Mouse (Mus musculus): Measurements from ENCODE around the gene Evl. TPM values are rescaled to one million over a fixed set of nuclear protein-coding genes. Genes with fewer than 3 reads are reported as not detected.

The Evl gene
- total RNA-seq, 2 experiments from 2014 or later, result 38.1 to 38.9 TPM

DNA sequence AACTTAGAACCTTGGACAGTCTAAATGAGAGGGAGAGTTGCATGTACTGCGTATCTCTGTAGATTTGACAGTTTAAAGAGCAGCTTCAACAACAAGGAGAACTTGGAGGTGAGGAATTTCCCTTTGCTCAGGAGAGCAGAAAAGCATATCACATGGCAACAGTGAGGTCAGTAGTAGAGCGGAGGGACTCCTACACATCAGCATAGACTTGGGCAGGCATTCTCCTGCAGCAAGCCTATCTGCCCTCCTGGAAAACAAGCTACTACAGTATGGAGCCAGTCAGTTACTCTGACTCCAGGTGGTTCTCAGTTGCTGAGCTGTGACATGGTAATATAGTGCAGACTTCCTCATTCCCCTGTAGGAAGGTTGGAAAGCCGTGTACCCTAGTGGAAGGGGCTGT, 87.5 kb downstream of the Evl start:
- peak; percentile 22; the same call in 1 of the 2 replicates for ATAC-seq (replicated peaks; ENCODE audit: poor library complexity)

DNA sequence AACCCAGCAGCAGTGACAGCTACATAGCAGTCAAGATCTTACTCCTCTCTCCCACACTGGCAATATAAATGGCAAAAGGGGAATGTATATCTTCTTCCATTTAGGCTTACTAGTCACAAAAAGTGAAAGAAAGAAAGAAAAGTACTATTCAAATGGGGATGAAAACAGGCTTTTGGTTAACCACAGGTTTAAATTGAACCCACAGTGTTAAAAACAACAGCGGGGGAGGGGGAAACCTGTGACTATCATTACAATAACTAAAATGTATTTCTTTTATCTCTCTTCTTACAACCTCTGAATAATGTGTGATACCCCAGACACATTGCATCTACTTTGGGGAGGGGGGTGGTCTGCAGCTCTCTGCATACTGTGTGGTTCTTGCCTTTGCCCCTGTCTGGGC, 91.7 kb downstream of the Evl start:
- no peak for ATAC-seq (replicated peaks; ENCODE audit: poor library complexity)

DNA sequence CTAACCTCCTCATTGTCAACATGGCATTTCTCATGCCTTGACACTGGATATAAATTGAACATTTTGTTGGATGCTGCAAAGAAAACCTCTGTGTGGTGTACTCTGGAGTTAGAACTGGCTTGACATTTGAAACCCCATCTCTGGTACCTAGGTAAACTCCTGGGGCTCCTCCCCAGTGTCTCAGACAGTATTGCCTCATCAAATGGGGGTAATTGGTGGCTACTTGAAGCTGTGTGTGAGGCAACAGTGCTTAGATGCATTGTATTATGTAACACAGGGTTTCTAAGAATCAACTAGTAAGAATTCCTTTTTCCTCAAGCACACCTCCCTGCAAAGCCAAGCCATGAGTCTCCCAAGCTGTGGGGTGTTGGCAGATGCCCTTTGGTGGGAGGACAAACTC, 93.3 kb downstream of the Evl start:
- ATAC-seq (replicated peaks; ENCODE audit: poor library complexity), result peak; percentile 80

DNA sequence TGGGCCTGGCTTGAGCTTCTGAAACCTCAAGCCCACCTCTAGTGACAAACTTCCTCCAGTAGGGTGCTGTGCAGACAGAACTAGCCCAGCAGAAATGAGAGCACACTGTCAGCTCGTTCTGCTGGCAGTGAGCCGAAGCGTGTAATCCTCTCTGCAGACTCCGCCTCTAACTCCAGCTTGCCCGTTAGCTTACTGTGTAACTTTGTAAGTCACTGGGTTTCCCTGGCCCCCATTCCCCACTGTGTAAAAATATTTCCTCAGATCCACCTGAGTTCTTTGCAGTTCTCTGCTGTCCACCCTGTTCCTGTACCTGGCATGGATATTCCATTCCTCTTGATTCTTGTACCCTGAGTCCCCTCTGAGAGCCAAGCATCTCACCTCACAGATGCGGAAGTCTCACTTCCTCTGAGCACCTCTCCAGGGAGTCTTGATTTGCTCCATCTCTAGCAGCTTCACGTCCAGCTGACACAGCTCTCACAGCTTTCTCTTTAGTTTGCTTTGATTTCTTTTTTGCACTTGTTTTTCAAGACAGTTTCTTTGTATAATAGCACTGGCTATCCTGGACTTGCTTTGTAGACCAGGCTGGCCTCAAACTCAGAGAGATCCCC, 96.6 kb downstream of the Evl start:
- ATAC-seq (replicated peaks; ENCODE audit: poor library complexity), result 0 out of 2 replicates have a peak, but pooled peaks have one; percentile 16

DNA sequence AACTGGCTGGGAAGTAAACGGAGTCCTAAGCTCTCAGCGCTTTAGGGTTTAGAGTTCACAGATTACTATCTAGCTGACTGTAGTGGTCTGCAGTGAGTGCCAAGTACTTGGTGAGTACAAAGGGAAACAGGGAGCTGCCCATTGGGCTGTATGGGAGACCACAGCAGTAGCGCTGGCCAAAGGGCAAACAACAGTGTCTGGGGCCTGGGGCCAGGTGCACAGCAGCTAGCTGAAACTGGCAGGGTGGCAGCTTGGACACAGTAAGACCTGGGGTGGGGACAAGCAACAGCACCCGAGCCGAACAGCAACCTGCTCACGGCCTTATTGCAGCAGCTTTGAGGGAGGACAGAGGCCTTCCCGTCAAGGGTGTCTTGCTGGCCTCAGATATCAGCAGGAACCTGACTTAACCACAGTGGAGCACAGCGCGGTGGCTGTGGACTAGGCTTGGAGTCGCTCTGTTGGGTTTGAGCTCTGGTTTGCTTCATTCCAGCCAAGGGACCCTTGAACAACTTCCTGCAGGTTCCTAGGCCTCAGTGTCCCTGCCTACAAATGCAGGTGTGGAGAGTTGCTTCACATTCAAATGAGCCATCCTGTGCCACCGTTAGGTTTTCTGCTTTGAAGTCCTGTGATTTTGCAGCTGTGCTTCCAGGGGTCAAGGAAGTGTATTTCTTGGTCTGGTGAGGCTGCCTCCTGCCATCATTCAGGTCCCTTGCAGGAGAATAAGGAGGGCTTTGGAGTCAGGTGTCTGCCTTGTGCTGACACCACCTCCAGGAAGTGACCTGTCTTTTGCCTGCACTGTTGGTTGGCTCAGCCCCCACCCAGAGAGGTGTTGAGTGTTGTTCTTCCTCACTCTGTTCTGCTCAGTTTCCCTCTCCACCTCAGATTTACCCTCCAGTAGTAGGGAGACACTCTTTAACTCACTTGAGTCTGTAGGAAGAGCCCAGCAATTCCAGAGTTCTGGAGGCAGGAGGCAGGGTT, 99.1 kb downstream of the Evl start:
- ATAC-seq (replicated peaks; ENCODE audit: poor library complexity), result peak; percentile 72

DNA sequence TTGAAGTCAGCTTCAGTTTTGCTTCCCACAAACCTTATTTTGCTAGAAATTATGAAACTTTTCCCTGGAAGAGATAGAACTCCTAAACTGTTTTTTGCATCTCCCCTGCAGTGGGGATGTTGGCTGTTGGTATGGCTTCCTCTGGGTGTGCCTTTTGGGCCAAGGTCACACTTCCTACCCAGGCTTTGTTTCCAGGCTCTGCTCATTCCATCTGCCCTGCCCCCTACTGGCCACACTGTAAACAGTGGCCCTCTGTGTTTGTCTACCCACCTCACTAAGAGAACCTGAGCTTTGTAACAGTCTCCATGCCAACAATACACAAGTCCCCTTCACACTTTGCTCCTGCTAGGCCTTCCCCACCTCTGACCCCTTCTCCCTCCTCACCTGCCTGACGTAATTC, 102.8 kb downstream of the Evl start:
- ATAC-seq (replicated peaks; ENCODE audit: poor library complexity), result peak; percentile 81

DNA sequence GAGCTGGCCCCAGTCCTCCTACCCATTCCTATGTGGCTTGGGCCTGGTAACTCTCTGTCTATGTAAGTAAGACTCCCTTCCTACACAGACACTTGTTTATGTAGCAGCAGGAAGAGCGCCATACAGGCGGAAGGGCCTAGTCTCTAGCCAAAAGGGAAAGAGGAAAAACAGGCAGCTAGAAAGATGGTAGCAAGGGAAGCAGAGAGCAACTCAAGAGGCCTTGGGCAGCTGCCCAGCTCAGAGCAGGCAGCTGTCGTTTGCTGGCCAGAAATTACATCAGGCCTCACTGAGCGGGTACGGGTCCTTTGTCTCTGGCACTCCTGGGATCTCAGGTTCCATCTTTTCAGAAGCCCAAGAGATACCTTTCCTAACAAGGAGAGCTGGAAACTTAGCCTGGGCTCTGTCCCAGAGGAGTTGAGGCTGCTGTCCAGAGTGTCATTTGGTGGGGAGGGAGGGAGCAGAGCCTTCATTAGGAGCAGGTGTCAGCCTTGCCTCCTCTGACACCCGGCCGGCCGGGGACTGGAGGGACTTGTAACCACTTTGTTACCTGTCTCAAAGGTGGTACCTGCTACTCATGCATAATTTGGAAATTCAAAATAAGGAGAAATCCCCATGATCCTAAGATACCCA, 114.2 kb downstream of the Evl start:
- no peak for ATAC-seq (replicated peaks; ENCODE audit: poor library complexity)

DNA sequence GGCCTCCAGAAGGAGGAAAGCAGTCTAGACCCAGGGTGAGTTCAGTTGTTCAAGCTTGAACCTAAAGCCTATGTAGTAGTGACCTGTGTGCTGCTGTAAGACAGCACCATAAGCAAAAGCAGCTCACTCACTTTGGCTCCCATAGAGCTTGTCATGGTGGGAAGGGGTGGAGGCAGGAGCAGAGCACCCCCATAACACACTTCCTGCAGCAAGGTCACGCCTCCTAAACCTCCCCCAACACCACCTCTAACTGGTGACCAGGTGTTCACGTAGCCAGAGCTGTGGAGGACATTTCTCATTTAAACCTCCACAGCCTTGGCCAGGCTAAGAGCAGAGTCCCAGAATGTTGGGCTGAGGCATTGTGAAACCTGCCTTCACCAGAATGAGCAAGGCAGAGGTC, 117.0 kb downstream of the Evl start:
- ATAC-seq (replicated peaks; ENCODE audit: poor library complexity), result no peak

DNA sequence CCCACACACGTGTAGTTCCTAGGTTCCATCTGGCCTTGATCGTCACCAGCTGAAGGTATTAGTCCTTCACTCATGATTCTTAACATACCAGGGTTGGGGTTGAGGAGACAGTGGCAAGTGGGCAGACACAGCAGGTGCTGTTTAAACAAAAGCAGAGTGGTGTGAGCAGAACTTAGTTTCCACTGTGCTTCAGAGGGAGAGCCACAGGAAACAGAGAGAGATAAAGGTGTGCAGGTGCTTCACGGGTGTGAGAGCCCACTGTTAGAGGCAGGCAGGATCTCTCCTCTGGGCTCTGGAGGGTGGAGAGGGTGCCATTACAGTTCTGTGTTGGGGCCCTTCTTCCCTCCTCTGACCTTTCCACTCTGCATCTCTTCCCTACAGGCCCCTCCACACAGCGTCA, 118.4 kb downstream of the Evl start:
- ATAC-seq (replicated peaks; ENCODE audit: poor library complexity), result no peak

DNA sequence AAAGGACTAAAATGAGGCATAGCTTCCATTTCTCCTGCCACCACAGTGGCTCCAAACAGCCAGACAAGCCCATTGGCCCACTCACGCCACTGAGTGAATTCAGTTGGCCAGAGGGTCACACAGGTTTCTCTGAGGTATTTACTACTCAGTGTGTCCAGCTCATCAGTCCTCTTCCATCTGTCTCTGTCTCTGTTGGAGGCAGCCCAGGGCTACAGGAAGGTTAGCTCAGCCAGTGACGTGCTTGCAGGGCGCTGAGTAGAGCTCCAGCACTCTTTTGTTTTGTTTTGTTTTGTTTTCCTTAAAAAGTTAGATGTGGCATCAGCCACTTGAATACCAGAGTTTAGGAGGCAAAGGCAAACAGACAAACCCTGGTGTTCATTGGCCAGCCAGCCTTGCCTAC, 119.0 kb downstream of the Evl start:
- no peak for ATAC-seq (replicated peaks; ENCODE audit: poor library complexity)

DNA sequence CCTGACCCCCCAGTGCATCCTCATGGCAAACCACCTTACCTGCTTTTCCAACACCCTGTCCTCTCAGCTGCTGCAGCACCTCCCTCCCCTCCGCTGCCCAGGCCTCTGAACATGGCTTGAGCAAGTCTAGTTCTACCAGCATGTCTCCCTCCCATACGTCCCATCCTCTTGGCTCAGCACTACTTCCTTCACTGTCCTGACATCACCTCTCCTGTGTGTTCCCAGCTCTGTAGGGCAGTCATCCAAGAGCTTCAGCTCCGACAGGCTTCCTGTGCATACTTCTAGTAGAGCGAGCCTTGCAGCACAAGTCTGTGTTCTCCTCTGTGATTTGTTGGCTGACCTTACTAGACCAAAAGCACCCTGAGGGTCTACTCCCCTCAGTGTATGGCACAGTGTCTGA, 120.0 kb downstream of the Evl start:
- ATAC-seq (replicated peaks; ENCODE audit: poor library complexity), result no peak

DNA sequence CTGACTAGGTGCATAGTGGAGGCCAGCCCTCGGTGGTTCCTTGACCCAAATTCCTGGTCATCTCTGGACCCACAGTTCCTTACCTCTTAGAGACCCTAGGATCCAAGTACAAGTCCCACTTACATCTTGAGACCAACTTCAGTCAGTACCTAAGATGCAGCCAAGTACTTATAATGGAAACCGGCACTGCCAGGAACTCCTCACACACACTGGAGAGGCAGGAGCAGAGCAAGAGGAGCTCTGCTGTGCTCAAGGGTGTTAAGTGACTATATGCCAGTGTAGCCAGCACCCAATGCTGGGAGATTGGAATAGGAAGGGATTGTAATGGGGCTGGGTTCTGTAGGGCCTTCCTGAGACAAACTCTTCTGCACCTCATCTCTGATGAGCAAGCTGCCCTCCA, 120.4 kb downstream of the Evl start:
- ATAC-seq (replicated peaks; ENCODE audit: poor library complexity), result no peak

DNA sequence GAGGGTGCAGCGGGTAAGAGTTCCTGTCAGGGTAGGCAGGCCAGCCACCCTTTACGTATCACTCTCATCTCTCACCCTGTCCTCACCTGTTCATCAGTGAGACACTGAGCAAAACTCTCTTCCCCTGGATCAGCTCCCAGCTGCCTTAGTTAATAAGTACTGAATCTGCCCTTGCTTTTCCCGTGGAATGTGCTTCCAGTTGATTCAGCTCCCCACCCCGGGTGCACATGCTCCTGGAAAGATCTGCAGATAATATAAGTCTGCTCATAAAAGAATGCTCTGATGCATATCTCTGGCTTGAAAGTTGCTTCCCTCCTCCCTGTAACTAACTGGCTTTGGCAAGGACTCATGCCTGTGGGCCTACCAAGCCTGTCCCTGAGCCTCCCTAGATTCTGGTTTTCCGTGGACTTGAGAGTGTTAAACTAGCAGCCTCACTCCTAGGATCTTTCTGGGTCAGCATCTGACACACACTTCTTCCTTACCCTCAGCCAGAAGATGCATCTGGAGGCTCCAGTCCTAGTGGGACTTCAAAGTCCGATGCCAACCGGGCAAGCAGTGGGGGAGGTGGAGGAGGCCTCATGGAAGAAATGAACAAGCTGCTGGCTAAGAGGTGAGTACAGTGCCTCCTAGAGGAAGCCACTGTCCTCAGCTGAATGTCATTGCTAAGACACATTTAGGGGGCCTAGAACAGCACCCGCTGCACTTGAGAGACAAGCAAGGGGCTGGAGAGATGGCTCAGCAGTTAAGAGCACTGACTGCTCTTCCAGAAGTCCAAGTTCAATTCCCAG, 121.3 kb downstream of the Evl start:
- ATAC-seq (replicated peaks; ENCODE audit: poor library complexity), result no peak

DNA sequence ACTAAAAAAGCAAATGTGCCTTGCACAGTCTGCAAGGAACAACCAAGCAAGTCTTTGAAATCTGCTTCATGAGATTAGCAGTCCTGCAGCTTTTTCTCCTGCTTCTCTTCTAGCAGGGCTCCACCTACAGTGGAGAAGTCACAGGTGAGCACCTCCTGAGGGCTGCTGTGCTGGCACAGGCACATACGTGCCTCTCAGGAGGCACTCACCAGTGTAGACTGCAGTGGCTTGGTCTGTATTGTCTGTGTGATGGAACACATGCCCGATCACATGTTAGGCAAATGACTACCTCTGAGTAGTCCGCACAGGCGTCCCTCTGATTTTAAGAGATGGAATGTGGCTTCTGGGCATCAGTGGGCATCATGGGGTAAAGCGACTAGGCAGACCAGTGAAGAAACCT, 122.6 kb downstream of the Evl start:
- ATAC-seq (replicated peaks; ENCODE audit: poor library complexity), result no peak

DNA sequence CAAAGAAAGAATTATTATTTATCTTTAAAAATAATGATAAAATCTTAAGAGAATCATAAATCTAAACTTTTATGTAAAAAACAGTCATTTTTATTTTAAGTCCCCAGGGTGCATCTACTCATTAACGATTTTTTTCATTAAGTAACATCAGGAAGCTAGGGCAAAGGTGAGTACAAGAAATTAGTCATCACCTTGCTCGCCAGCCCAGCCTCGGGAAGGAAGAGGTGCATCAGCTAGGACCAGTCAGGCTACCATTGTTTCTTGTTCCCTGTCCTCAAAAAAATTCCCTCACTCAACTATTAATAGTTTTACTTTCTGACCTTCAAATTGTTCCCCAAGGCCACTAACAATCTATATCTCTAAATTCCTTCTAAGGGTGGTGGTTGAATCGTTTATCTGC, 123.8 kb downstream of the Evl start:
- no peak for ATAC-seq (replicated peaks; ENCODE audit: poor library complexity)

DNA sequence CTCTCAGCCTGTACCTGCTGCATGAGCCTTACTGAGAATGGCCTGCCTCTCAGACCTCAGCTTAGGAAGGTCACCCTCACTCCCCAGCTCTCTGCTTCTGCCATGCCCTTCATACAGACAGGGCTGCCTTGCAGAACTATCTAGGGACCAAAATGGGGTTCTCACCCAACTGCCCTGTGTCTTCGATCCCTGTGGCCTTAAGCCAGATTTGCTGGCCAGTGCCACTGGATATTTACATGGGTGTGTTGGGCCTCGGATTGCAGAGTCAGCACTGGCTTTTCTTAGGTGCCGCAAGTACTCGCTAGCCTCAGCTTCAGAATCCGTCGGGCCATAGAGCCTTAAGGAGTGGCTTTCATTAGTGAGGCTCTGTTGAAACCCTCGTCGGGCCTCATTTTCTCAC, 126.3 kb downstream of the Evl start:
- no peak for ATAC-seq (replicated peaks; ENCODE audit: poor library complexity)

DNA sequence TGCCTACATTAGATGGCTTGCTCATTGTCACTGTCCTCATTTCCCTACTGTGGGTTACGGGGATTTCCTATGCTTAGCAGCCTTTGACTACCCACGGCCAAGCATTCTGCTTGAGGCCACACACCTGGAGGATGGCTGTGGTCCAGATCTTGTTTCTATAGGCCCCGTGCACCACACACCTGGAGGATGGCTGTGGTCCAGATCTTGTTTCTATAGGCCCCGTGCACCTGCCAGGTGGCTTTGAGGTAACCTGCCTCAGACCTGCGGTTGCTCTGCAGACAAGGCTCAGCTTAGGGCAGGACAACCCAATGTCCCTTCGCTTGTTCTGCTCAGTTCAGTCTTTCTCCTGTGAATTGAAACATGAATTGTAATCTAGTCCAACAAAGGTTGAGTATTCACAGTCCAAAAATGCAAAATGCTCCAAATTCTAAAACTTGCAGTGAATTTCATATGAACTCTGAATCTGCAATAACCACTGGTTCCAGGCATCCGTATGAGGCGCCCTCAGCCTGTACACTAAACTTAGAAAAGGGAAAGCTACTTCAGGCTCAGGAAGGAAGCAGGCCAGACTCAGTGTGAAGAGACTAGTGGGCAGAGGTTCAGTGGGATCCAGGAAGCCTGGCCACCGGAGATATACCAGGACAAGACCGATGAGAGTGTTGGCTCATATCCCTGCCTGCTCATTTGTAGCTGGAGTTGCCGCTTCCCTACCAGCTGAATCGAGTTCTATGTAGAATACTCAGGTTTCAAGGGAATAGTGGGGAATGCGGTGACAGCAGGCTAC, 127.9 kb downstream of the Evl start:
- ATAC-seq (replicated peaks; ENCODE audit: poor library complexity), result no peak

DNA sequence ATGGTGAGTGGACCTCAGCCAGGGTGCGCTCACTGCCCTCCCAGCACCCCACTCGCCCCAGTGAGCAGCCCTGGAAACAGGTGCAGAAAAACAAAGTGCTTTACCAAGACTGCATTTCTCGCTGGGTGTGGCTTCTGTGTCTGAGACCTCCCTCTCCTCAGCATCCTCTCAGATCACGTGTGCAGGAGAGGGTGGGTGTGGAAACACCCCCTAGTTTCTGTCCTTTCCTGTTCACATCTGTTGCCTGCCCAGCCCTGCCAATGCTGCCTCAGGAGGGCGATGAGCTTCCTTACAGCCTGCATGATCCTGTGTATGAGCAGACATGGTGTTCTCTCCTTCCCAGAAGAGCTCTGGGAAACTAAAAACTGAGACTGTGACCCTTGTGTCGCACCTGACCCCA, 131.9 kb downstream of the Evl start:
- no peak for ATAC-seq (replicated peaks; ENCODE audit: poor library complexity)

DNA sequence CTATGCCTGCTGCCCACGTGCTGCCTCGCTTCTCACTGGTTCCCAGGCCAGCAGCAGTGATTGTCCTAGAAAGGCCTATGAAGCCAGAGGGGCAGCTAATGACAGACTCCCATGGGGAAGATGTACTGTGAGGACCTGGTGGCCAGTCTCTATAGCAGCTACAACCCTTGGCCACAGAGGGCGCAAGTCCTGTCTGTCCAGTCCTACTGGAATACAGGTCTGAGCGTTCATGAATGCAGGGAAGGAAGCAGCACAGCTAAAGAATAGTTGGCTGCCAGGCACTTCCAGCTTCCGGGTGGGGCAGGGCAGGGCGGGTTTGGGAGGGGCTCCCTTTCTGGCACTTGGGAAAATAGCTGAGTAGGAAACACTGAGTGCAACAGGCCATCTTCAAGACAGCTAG, 132.4 kb downstream of the Evl start:
- peak; percentile 40; the same call in 1 of the 2 replicates for ATAC-seq (replicated peaks; ENCODE audit: poor library complexity)

DNA sequence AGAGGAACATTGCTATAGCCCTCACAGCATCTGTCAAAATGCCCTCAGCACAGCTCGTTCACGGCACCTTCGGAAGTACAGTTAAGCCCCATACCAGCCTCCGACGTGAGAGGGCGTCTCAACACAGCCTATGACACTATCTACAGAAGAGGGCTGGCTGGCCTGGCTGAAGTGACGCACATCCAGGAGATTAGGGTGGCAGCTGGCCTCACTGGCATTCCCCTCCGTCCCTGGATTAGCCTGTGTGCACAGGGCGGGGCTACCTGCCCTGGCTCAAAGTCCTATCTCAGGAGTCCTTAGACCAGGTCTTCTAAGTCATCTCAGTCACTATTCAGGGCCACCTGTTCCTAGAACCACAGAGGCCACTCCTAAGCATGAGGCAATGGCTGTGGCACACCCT, 134.6 kb downstream of the Evl start:
- no peak for ATAC-seq (replicated peaks; ENCODE audit: poor library complexity)

Data from megakaryocyte progenitor cell, adult 5-6 weeks (primary cell).